12 mouse cellular contexts compared by ENCODE assay signal in genomic region chr10:62425081-62425871, GRCm38 (mm10). TPM values are rescaled to one million over a fixed set of nuclear protein-coding genes. Genes with fewer than 3 reads are reported as not detected.
DNase-seq lines count a peak whose midpoint lies in the region; ATAC-seq and TF ChIP-seq lines count a peak whose summit lies in the region.
"Had no signal": no experiment of that assay in that cellular context is flagged by ENCODE, and none has a peak within 500 bp of the region (broad histone marks: within the 10 kb centered on the region; RNA-seq: fewer than 3 reads in every experiment).

No protein-coding gene starts in this region.

- H3K27ac ChIP-seq in hindbrain, embryonic 16.5 days (ENCODE audit: low read depth, low read length): no peak overlapping the region
- no peak overlapping the region for H3K27ac ChIP-seq in hindbrain, embryonic 10.5 days
- peak overlapping the region; percentile 59 for H3K27ac ChIP-seq in limb, embryonic 14.5 days (replicated peaks; ENCODE audit: low read depth, low read length)

- H3K4me2 ChIP-seq in hindbrain, embryonic 16.5 days (ENCODE audit: low read length): no peak overlapping the region
- H3K4me2 ChIP-seq in limb, embryonic 14.5 days (replicated peaks; ENCODE audit: low read depth, low read length, severe bottlenecking): no peak overlapping the region

- no peak for TF ChIP-seq POLR2A in limb, embryonic 14.5 days (IDR thresholded peaks at IDR 0.05; ENCODE audit: borderline replicate concordance, extremely low read depth, insufficient read depth, insufficient read length)

- peaks cover 13% of the 10 kb centered on the region for H3K36me3 ChIP-seq in hindbrain, embryonic 16.5 days (ENCODE audit: control insufficient read depth, insufficient read depth, low read length)
- peaks cover 28% of the 10 kb centered on the region for H3K36me3 ChIP-seq in hindbrain, embryonic 10.5 days
- H3K36me3 ChIP-seq in limb, embryonic 14.5 days (ENCODE audit: control insufficient read depth, insufficient read depth, low read length): peaks cover 27% of the 10 kb centered on the region

- no peak overlapping the region for H3K4me3 ChIP-seq in hindbrain, embryonic 16.5 days (ENCODE audit: low read length)
- H3K4me3 ChIP-seq in hindbrain, embryonic 10.5 days: no peak overlapping the region
- no peak overlapping the region for H3K4me3 ChIP-seq in limb, embryonic 14.5 days (replicated peaks; ENCODE audit: low read length)

- no peaks in the 10 kb centered on the region for H3K27me3 ChIP-seq in hindbrain, embryonic 16.5 days (replicated peaks; ENCODE audit: control insufficient read depth, insufficient read depth, low read length)
- H3K27me3 ChIP-seq in hindbrain, embryonic 10.5 days (ENCODE audit: insufficient read depth, poor library complexity, severe bottlenecking): no peaks in the 10 kb centered on the region
- H3K27me3 ChIP-seq in limb, embryonic 14.5 days (ENCODE audit: control insufficient read depth, insufficient read depth, low read length): no peaks in the 10 kb centered on the region

- H3K9ac ChIP-seq in hindbrain, embryonic 16.5 days (ENCODE audit: low read depth, low read length): no peak overlapping the region
- H3K9ac ChIP-seq in limb, embryonic 14.5 days (ENCODE audit: low read depth, low read length, severe bottlenecking): no peak overlapping the region

- no peaks in the 10 kb centered on the region for H3K4me1 ChIP-seq in hindbrain, embryonic 16.5 days (ENCODE audit: control insufficient read depth, insufficient read depth, low read depth, low read length)
- no peaks in the 10 kb centered on the region for H3K4me1 ChIP-seq in hindbrain, embryonic 10.5 days (replicated peaks)
- peaks cover 13% of the 10 kb centered on the region for H3K4me1 ChIP-seq in limb, embryonic 14.5 days (ENCODE audit: control insufficient read depth, insufficient read depth, low read length)

- 56% methylated on average over 9 of the region's 9 CpGs for whole genome bisulfite sequencing in hindbrain, embryonic 16.5 days
- 57% methylated on average over 9 of the region's 9 CpGs for WGBS in hindbrain, embryonic 10.5 days
- 18% methylated on average over 9 of the region's 9 CpGs for WGBS in limb, embryonic 14.5 days

- no peaks in the 10 kb centered on the region for H3K9me3 ChIP-seq in hindbrain, embryonic 16.5 days (ENCODE audit: control insufficient read depth, low read length)
- no peaks in the 10 kb centered on the region for H3K9me3 ChIP-seq in hindbrain, embryonic 10.5 days
- no peaks in the 10 kb centered on the region for H3K9me3 ChIP-seq in limb, embryonic 14.5 days (ENCODE audit: control insufficient read depth, low read length)

- DNase-seq in hindbrain, embryonic 10.5 days (ENCODE audit: low spot score): no peak
- DNase-seq in MN1 (ENCODE audit: low spot score): peak; percentile 27
- peak; percentile 72 for DNase-seq in forelimb bud, embryonic 11.5 days (ENCODE audit: low read depth, low spot score)
- peak; percentile 62 for DNase-seq in limb, embryonic 14.5 days (ENCODE audit: low spot score)
- no peak for DNase-seq in gastrocnemius, adult 8-10 months (ENCODE audit: low spot score in 2 of 2)
- no peak for DNase-seq in spleen, postnatal 36 days (ENCODE audit: low spot score in 2 of 2)
- no peak for DNase-seq in thymus, postnatal 14 days
- DNase-seq: cerebellum, adult 9-11 months; left cerebral cortex, postnatal 4 days had no signal

- ATAC-seq in hindbrain, embryonic 16.5 days: peak; percentile 28; the same call in 1 of the 2 replicates
- peak; percentile 64 for ATAC-seq in limb, embryonic 14.5 days (ENCODE audit: low FRiP score, low read depth)

RNA-seq across cellular contexts. Expression of gene Hkdc1, which starts 3.0 kb away (rescaled TPM):
- polyA plus RNA-seq in hindbrain, embryonic 16.5 days (2015; fragmentation: Nextera tagmentation; extraction: Ambion mirVana): 0.61 and 0.68 TPM in 2 replicates
- polyA plus RNA-seq in hindbrain, embryonic 10.5 days (2016; fragmentation: Nextera tagmentation; extraction: Ambion mirVana): 0.31 and 0.33 TPM in 2 replicates
- polyA plus RNA-seq in limb, embryonic 14.5 days (2012; rRNA removed): 2.3 and 3.3 TPM in 2 replicates
- polyA plus RNA-seq in limb, embryonic 14.5 days (2014; fragmentation: Nextera tagmentation; extraction: Ambion mirVana): 1.1 and 2.4 TPM in 2 replicates
- total RNA-seq in gastrocnemius, adult 8-10 months (2022): not detected
- total RNA-seq: gastrocnemius, adult 18-20 months; monocyte, adult 5-6 weeks had no signal

RNA-seq across cellular contexts. Expression of gene 4930507D05Rik, which starts 24.0 kb away (rescaled TPM):
- 1.4 and 1.8 TPM in 2 replicates for polyA plus RNA-seq in hindbrain, embryonic 16.5 days (2015; fragmentation: Nextera tagmentation; extraction: Ambion mirVana)
- polyA plus RNA-seq in hindbrain, embryonic 10.5 days (2016; fragmentation: Nextera tagmentation; extraction: Ambion mirVana): 0.94 and 0.98 TPM in 2 replicates
- polyA plus RNA-seq in limb, embryonic 14.5 days (2012; rRNA removed): 0.33 TPM in 2 replicates
- polyA plus RNA-seq in limb, embryonic 14.5 days (2014; fragmentation: Nextera tagmentation; extraction: Ambion mirVana): 0.29 and 0.39 TPM in 2 replicates
- total RNA-seq in gastrocnemius, adult 8-10 months (2022): not detected
- total RNA-seq: gastrocnemius, adult 18-20 months; monocyte, adult 5-6 weeks had no signal

RNA-seq across cellular contexts. Expression of gene Supv3l1, which starts 24.3 kb away (rescaled TPM):
- polyA plus RNA-seq in hindbrain, embryonic 16.5 days (2015; fragmentation: Nextera tagmentation; extraction: Ambion mirVana): 20.9 and 21.3 TPM in 2 replicates
- 27.9 and 28.8 TPM in 2 replicates for polyA plus RNA-seq in hindbrain, embryonic 10.5 days (2016; fragmentation: Nextera tagmentation; extraction: Ambion mirVana)
- 28.7 and 30.8 TPM in 2 replicates for polyA plus RNA-seq in limb, embryonic 14.5 days (2012; rRNA removed)
- polyA plus RNA-seq in limb, embryonic 14.5 days (2014; fragmentation: Nextera tagmentation; extraction: Ambion mirVana): 24.2 and 25.5 TPM in 2 replicates
- 10 to 100 TPM; 15.1 to 19.9 (median 17.7) TPM for total RNA-seq in gastrocnemius, adult 8-10 months (2022)

RNA-seq across cellular contexts. Expression of gene Hk1, which starts 45.6 kb away (rescaled TPM):
- 161 and 164 TPM in 2 replicates for polyA plus RNA-seq in hindbrain, embryonic 16.5 days (2015; fragmentation: Nextera tagmentation; extraction: Ambion mirVana)
- 30.0 and 34.0 TPM in 2 replicates for polyA plus RNA-seq in hindbrain, embryonic 10.5 days (2016; fragmentation: Nextera tagmentation; extraction: Ambion mirVana)
- polyA plus RNA-seq in limb, embryonic 14.5 days (2012; rRNA removed): 30.7 and 32.1 TPM in 2 replicates
- polyA plus RNA-seq in limb, embryonic 14.5 days (2014; fragmentation: Nextera tagmentation; extraction: Ambion mirVana): 29.2 and 29.3 TPM in 2 replicates
- 1 to 10 TPM; 3.3 to 6.0 (median 5.3) TPM for total RNA-seq in gastrocnemius, adult 8-10 months (2022)

Comparison
In these comparisons a context has a peak if more than half of its experiments do, and no peak if none do; other contexts are left out.
1. DNase-seq: peak in MN1 (single experiment), forelimb bud, embryonic 11.5 days (single experiment) and limb, embryonic 14.5 days (single experiment); none in hindbrain, embryonic 10.5 days (single experiment), gastrocnemius, adult 8-10 months (0 of 2), spleen, postnatal 36 days (0 of 2) and thymus, postnatal 14 days (single experiment).